In genomic region chr10:58338590-58338989, GRCm38 (mm10) we compare ENCODE assay signal across 12 mouse cellular contexts. TPM values are rescaled to one million over a fixed set of nuclear protein-coding genes. Genes with fewer than 3 reads are reported as not detected.
DNase-seq lines count a peak whose midpoint lies in the region; ATAC-seq lines count a peak whose summit lies in the region.
"Had no signal": no experiment of that assay in that cellular context is flagged by ENCODE, and none has a peak within 500 bp of the region (broad histone marks: within the 10 kb centered on the region; RNA-seq: fewer than 3 reads in every experiment).

No protein-coding gene starts in this region.

- H3K9ac ChIP-seq in embryonic facial prominence, embryonic 14.5 days (ENCODE audit: low read depth, low read length) = no peak overlapping the region
- no peak overlapping the region for H3K9ac ChIP-seq in kidney, embryonic 14.5 days (ENCODE audit: low read depth, low read length)
- no peak overlapping the region for H3K9ac ChIP-seq in midbrain, embryonic 16.5 days (ENCODE audit: low read depth, low read length)
- no peak overlapping the region for H3K9ac ChIP-seq in midbrain, embryonic 11.5 days (ENCODE audit: low read length)
- H3K9ac ChIP-seq in stomach, embryonic 16.5 days (ENCODE audit: low read length) = no peak overlapping the region; the same call in 1 of the 2 replicates
- H3K9ac ChIP-seq: embryonic facial prominence, embryonic 13.5 days had no signal

- no peak overlapping the region for H3K27ac ChIP-seq in embryonic facial prominence, embryonic 14.5 days (replicated peaks; ENCODE audit: low read depth, low read length)
- H3K27ac ChIP-seq in embryonic facial prominence, embryonic 10.5 days (replicated peaks) = no peak overlapping the region
- H3K27ac ChIP-seq in kidney, embryonic 14.5 days (ENCODE audit: low read depth, low read length) = peak overlapping the region; percentile 2; the same call in 1 of the 2 replicates
- H3K27ac ChIP-seq in midbrain, embryonic 16.5 days (ENCODE audit: low read length) = peak overlapping the region; percentile 35; the same call in 1 of the 2 replicates
- H3K27ac ChIP-seq in midbrain, embryonic 11.5 days (ENCODE audit: low read depth, low read length) = no peak overlapping the region
- H3K27ac ChIP-seq in stomach, embryonic 16.5 days (ENCODE audit: low read length) = peak overlapping the region; percentile 59
- H3K27ac ChIP-seq: embryonic facial prominence, embryonic 13.5 days had no signal

- no peak overlapping the region for H3K4me3 ChIP-seq in embryonic facial prominence, embryonic 14.5 days (ENCODE audit: low read depth, low read length)
- H3K4me3 ChIP-seq in embryonic facial prominence, embryonic 10.5 days = no peak overlapping the region
- no peak overlapping the region for H3K4me3 ChIP-seq in kidney, embryonic 14.5 days (ENCODE audit: low read length)
- no peak overlapping the region for H3K4me3 ChIP-seq in midbrain, embryonic 16.5 days (ENCODE audit: low read depth, low read length)
- no peak overlapping the region for H3K4me3 ChIP-seq in midbrain, embryonic 11.5 days (ENCODE audit: low read depth, low read length)
- H3K4me3 ChIP-seq in stomach, embryonic 16.5 days (replicated peaks; ENCODE audit: low read length) = no peak overlapping the region
- H3K4me3 ChIP-seq: embryonic facial prominence, embryonic 13.5 days had no signal

- WGBS in embryonic facial prominence, embryonic 14.5 days = 22% methylated on average over 1 of the region's 1 CpGs
- 48% methylated on average over 1 of the region's 1 CpGs for WGBS in embryonic facial prominence, embryonic 10.5 days
- WGBS in kidney, embryonic 14.5 days = 50% methylated on average over 1 of the region's 1 CpGs
- 36% methylated on average over 1 of the region's 1 CpGs for WGBS in midbrain, embryonic 16.5 days
- 58% methylated on average over 1 of the region's 1 CpGs for WGBS in midbrain, embryonic 11.5 days
- 15% methylated on average over 1 of the region's 1 CpGs for WGBS in stomach, embryonic 16.5 days

- H3K27me3 ChIP-seq in embryonic facial prominence, embryonic 14.5 days (replicated peaks; ENCODE audit: control insufficient read depth, insufficient read depth, low read length) = no peaks in the 10 kb centered on the region
- H3K27me3 ChIP-seq in embryonic facial prominence, embryonic 10.5 days (replicated peaks; ENCODE audit: low read depth, poor library complexity, severe bottlenecking) = no peaks in the 10 kb centered on the region
- no peaks in the 10 kb centered on the region for H3K27me3 ChIP-seq in kidney, embryonic 14.5 days (ENCODE audit: control insufficient read depth, insufficient read depth, low read length)
- no peaks in the 10 kb centered on the region for H3K27me3 ChIP-seq in midbrain, embryonic 16.5 days (ENCODE audit: control insufficient read depth, insufficient read depth, low read depth, low read length)
- H3K27me3 ChIP-seq in midbrain, embryonic 11.5 days (ENCODE audit: control insufficient read depth, insufficient read depth, low read length) = no peaks in the 10 kb centered on the region
- no peaks in the 10 kb centered on the region for H3K27me3 ChIP-seq in stomach, embryonic 16.5 days (ENCODE audit: control insufficient read depth, insufficient read depth, low read length)
- H3K27me3 ChIP-seq: embryonic facial prominence, embryonic 13.5 days had no signal

- ATAC-seq in embryonic facial prominence, embryonic 14.5 days (ENCODE audit: low read depth) = no peak
- no peak for ATAC-seq in kidney, embryonic 14.5 days (ENCODE audit: low FRiP score, low TSS enrichment)
- ATAC-seq in midbrain, embryonic 16.5 days = no peak
- ATAC-seq in midbrain, embryonic 11.5 days (ENCODE audit: low FRiP score) = no peak
- ATAC-seq in stomach, embryonic 16.5 days (ENCODE audit: insufficient read depth, low FRiP score) = no peak

- no peak overlapping the region for H3K4me2 ChIP-seq in embryonic facial prominence, embryonic 14.5 days (ENCODE audit: low read depth, low read length)
- H3K4me2 ChIP-seq in kidney, embryonic 14.5 days (replicated peaks; ENCODE audit: low read depth, low read length) = no peak overlapping the region
- H3K4me2 ChIP-seq in midbrain, embryonic 16.5 days (ENCODE audit: low read length) = no peak overlapping the region
- H3K4me2 ChIP-seq in midbrain, embryonic 11.5 days = no peak overlapping the region
- no peak overlapping the region for H3K4me2 ChIP-seq in stomach, embryonic 16.5 days (ENCODE audit: low read depth, low read length)
- H3K4me2 ChIP-seq: embryonic facial prominence, embryonic 13.5 days had no signal

- DNase-seq in embryonic facial prominence, embryonic 14.5 days (ENCODE audit: low spot score) = peak; percentile 41
- no peak for DNase-seq in embryonic facial prominence, embryonic 10.5 days (ENCODE audit: low spot score)
- DNase-seq in kidney, postnatal 36 days = no peak
- DNase-seq in midbrain, embryonic 11.5 days (ENCODE audit: low spot score, missing footprints) = no peak
- DNase-seq in adrenal gland, adult 18-20 months (ENCODE audit: low spot score in 2 of 2) = no peak
- DNase-seq: adrenal gland, adult 2 months; cerebellum, adult 18-20 months; layer of hippocampus, postnatal 36 days had no signal

- H3K36me3 ChIP-seq in embryonic facial prominence, embryonic 14.5 days (ENCODE audit: control insufficient read depth, insufficient read depth, low read length) = no peaks in the 10 kb centered on the region
- peaks cover 14% of the 10 kb centered on the region; the same call in 1 of the 2 replicates for H3K36me3 ChIP-seq in embryonic facial prominence, embryonic 10.5 days (replicated peaks)
- H3K36me3 ChIP-seq in kidney, embryonic 14.5 days (ENCODE audit: control insufficient read depth, insufficient read depth, low read length) = no peaks in the 10 kb centered on the region; the same call in 1 of the 2 replicates
- no peaks in the 10 kb centered on the region for H3K36me3 ChIP-seq in midbrain, embryonic 16.5 days (ENCODE audit: control insufficient read depth, insufficient read depth, low read length)
- H3K36me3 ChIP-seq in midbrain, embryonic 11.5 days (ENCODE audit: control insufficient read depth, insufficient read depth, low read length) = no peaks in the 10 kb centered on the region
- H3K36me3 ChIP-seq in stomach, embryonic 16.5 days (ENCODE audit: control insufficient read depth, insufficient read depth, low read length) = no peaks in the 10 kb centered on the region

- H3K4me1 ChIP-seq in embryonic facial prominence, embryonic 14.5 days (ENCODE audit: control insufficient read depth, insufficient read depth, low read length) = peaks cover 8% of the 10 kb centered on the region
- peaks cover 14% of the 10 kb centered on the region for H3K4me1 ChIP-seq in embryonic facial prominence, embryonic 10.5 days
- H3K4me1 ChIP-seq in kidney, embryonic 14.5 days (ENCODE audit: control insufficient read depth, insufficient read depth, low read length) = peaks cover 23% of the 10 kb centered on the region
- H3K4me1 ChIP-seq in midbrain, embryonic 16.5 days (ENCODE audit: control insufficient read depth, insufficient read depth, low read length) = no peaks in the 10 kb centered on the region
- H3K4me1 ChIP-seq in midbrain, embryonic 11.5 days (ENCODE audit: control insufficient read depth, insufficient read depth, low read length) = no peaks in the 10 kb centered on the region
- peaks cover 26% of the 10 kb centered on the region for H3K4me1 ChIP-seq in stomach, embryonic 16.5 days (ENCODE audit: control insufficient read depth, insufficient read depth, low read length)

- no peaks in the 10 kb centered on the region for H3K9me3 ChIP-seq in embryonic facial prominence, embryonic 14.5 days (ENCODE audit: control insufficient read depth, low read length)
- no peaks in the 10 kb centered on the region for H3K9me3 ChIP-seq in embryonic facial prominence, embryonic 10.5 days
- no peaks in the 10 kb centered on the region for H3K9me3 ChIP-seq in kidney, embryonic 14.5 days (ENCODE audit: control insufficient read depth, low read length)
- no peaks in the 10 kb centered on the region for H3K9me3 ChIP-seq in midbrain, embryonic 16.5 days (replicated peaks; ENCODE audit: control insufficient read depth, low read length, poor library complexity, severe bottlenecking)
- no peaks in the 10 kb centered on the region; the same call in 1 of the 2 replicates for H3K9me3 ChIP-seq in midbrain, embryonic 11.5 days (ENCODE audit: control insufficient read depth, low read length)
- H3K9me3 ChIP-seq in stomach, embryonic 16.5 days (replicated peaks; ENCODE audit: control insufficient read depth, low read length) = no peaks in the 10 kb centered on the region
- H3K9me3 ChIP-seq: embryonic facial prominence, embryonic 13.5 days had no signal

RNA-seq across cellular contexts. Expression of gene Lims1, which starts 15.3 kb away (rescaled TPM):
- polyA plus RNA-seq in embryonic facial prominence, embryonic 14.5 days (2014; fragmentation: Nextera tagmentation; extraction: Ambion mirVana) = 121 and 135 TPM in 2 replicates
- 107 and 108 TPM in 2 replicates for polyA plus RNA-seq in embryonic facial prominence, embryonic 10.5 days (2016; fragmentation: Nextera tagmentation; extraction: Ambion mirVana)
- polyA plus RNA-seq in kidney, embryonic 14.5 days (2014; fragmentation: Nextera tagmentation; extraction: Ambion mirVana) = 112 and 131 TPM in 2 replicates
- polyA plus RNA-seq in midbrain, embryonic 16.5 days (2015; fragmentation: Nextera tagmentation; extraction: Ambion mirVana) = 47.1 and 54.0 TPM in 2 replicates
- 85.7 and 88.6 TPM in 2 replicates for polyA plus RNA-seq in midbrain, embryonic 11.5 days (2014; fragmentation: Nextera tagmentation; extraction: Ambion mirVana)
- polyA plus RNA-seq in stomach, embryonic 16.5 days (2015; fragmentation: Nextera tagmentation; extraction: Ambion mirVana) = 136 and 161 TPM in 2 replicates
- 10 to 100 TPM; 35.4 to 46.2 TPM for total RNA-seq in adrenal gland, adult 18-20 months (2021)

Comparison
In these comparisons a context has a peak if more than half of its experiments do, and no peak if none do; other contexts are left out.
1. H3K27ac ChIP-seq: peak in kidney, embryonic 14.5 days (single experiment), midbrain, embryonic 16.5 days (single experiment) and stomach, embryonic 16.5 days (single experiment); none in embryonic facial prominence, embryonic 14.5 days (single experiment), embryonic facial prominence, embryonic 10.5 days (single experiment) and midbrain, embryonic 11.5 days (single experiment).